Mouse (Mus musculus) hindbrain, embryonic 14.5 days (tissue): ENCODE measurements around the gene Slc6a8. TPM values are rescaled to one million over a fixed set of nuclear protein-coding genes. Genes with fewer than 3 reads are reported as not detected.

Experiments
- ATAC-seq: fragments of 200-750 bp; cut with Nextera tagmentation; 2 replicates; pipeline ENCODE4 v1.8.0; 2017; ENCODE audit warnings: moderate number of reproducible peaks, mild to moderate bottlenecking, moderate TSS enrichment, moderate library complexity; ENCODE audit not compliant: low FRiP score
- DNase-seq: peaks from one replicate; pipeline ENCODE4 v3.0.0-alpha.2; 2015; ENCODE audit warnings: low spot score
- H3K27ac ChIP-seq: fragments of 300-500 bp; sonication (generic); 2 replicates; pipeline ENCODE4 v1.5.1; 2014; ENCODE audit warnings: mild to moderate bottlenecking, moderate library complexity
- H3K27me3 ChIP-seq: fragments of 300-500 bp; sonication (generic); 2 replicates; pipeline ENCODE4 v1.6.1; 2014; ENCODE audit warnings: mild to moderate bottlenecking, low read length, mixed read lengths; ENCODE audit not compliant: control insufficient read depth, insufficient read depth
- H3K36me3 ChIP-seq: fragments of 300-500 bp; sonication (generic); replicated peaks from 2 replicates; pipeline ENCODE4 v1.6.1; 2014; ENCODE audit not compliant: control insufficient read depth, insufficient read depth
- H3K4me1 ChIP-seq: fragments of 300-500 bp; sonication (generic); replicated peaks from 2 replicates; pipeline ENCODE4 v1.6.1; 2014; ENCODE audit warnings: antibody characterized with exemption, low read length, mixed read lengths; ENCODE audit not compliant: control insufficient read depth, insufficient read depth
- H3K4me2 ChIP-seq: fragments of 300-500 bp; sonication (generic); replicated peaks from 2 replicates; pipeline ENCODE4 v1.6.1; 2014; ENCODE audit warnings: mild to moderate bottlenecking, moderate library complexity
- H3K4me3 ChIP-seq: fragments of 300-500 bp; sonication (generic); replicated peaks from 2 replicates; pipeline ENCODE4 v1.5.1; 2014; ENCODE audit warnings: mild to moderate bottlenecking, low read length
- H3K9ac ChIP-seq: fragments of 300-500 bp; sonication (generic); 2 replicates; pipeline ENCODE4 v1.6.1; 2014
- H3K9me3 ChIP-seq: fragments of 300-500 bp; sonication (generic); 2 replicates; pipeline ENCODE4 v1.6.1; 2016; ENCODE audit warnings: low read length; ENCODE audit not compliant: control insufficient read depth
- WGBS: fragments of 180-500 bp; shearing (Covaris S2); extraction: QIAGEN DNeasy Blood & Tissue Kit; methylation state at CpG from one replicate; pipeline ENCODE4 v1.1.7; 2014; 5-methylcytosine and 5-hydroxymethylcytosine counted together
- polyA plus RNA-seq: library from polyadenylated mRNA; unstranded; fragments of >200 nt; fragmentation: Nextera tagmentation; extraction: Ambion mirVana; gene quantifications from 2 replicates; pipeline ENCODE4 v1.2.1, GENCODE M21; 2014

Gene Slc6a8
- polyA plus RNA-seq: 7.9 and 8.2 TPM in 2 replicates

- Histone ChIP-seq H3K27ac (peak within 1 kb of the TSS; percentile 76), H3K36me3 (peaks cover 6% of the 10 kb centered on the region; the same call in 1 of the 2 replicates), H3K9me3 (no peaks in the 10 kb centered on the region), H3K27me3 (no peaks in the 10 kb centered on the region), H3K4me3 (peak within 1 kb of the TSS; percentile 62), H3K4me1 (peaks cover 14% of the 10 kb centered on the region), H3K9ac (peak within 1 kb of the TSS; percentile 75), H3K4me2 (peak within 1 kb of the TSS; percentile 71)
- WGBS: 14% methylated on average over 51 of the region's 72 CpGs
- peak; percentile 61 for ATAC-seq
- DNase-seq: peak; percentile 64
Measured at GRCm38 (mm10) chrX:73672879-73673618, at the start of gene Slc6a8. Slc6a8 (plus strand) TSS chrX:73673150.

- no peak overlapping the region for H3K27ac ChIP-seq
- H3K4me3 ChIP-seq: no peak overlapping the region
- no peaks in the 10 kb centered on the region for H3K36me3 ChIP-seq
- no peak for DNase-seq
- no peak for ATAC-seq
- no peaks in the 10 kb centered on the region for H3K9me3 ChIP-seq
- H3K9ac ChIP-seq: no peak overlapping the region
- H3K4me1 ChIP-seq: no peaks in the 10 kb centered on the region
- no peaks in the 10 kb centered on the region for H3K27me3 ChIP-seq
- no peak overlapping the region for H3K4me2 ChIP-seq
Measured at GRCm38 (mm10) chrX:73626981-73627380, 46.0 kb upstream of the Slc6a8 start.

- WGBS: 26% methylated on average over 17 of the region's 19 CpGs
- Histone ChIP-seq H3K27ac (no peak overlapping the region), H3K9me3 (no peaks in the 10 kb centered on the region), H3K4me1 (0 out of 2 replicates have a peak, but pooled peaks cover 5% of the 10 kb centered on the region), H3K4me3 (peak overlapping the region; percentile 7; the same call in 1 of the 2 replicates), H3K9ac (no peak overlapping the region), H3K36me3 (no peaks in the 10 kb centered on the region), H3K4me2 (peak overlapping the region; percentile 42), H3K27me3 (peaks cover 61% of the 10 kb centered on the region)
- DNase-seq: no peak
- no peak for ATAC-seq
Measured at GRCm38 (mm10) chrX:73635425-73635824, 37.5 kb upstream of the Slc6a8 start.

- Histone ChIP-seq H3K27me3 (peaks cover 75% of the 10 kb centered on the region), H3K9ac (peak overlapping the region; percentile 25; the same call in 1 of the 2 replicates), H3K36me3 (no peaks in the 10 kb centered on the region), H3K4me2 (peak overlapping the region; percentile 59), H3K27ac (no peak overlapping the region), H3K4me3 (peak overlapping the region; percentile 24), H3K4me1 (0 out of 2 replicates have a peak, but pooled peaks cover 5% of the 10 kb centered on the region), H3K9me3 (no peaks in the 10 kb centered on the region)
- no peak for ATAC-seq
- no peak for DNase-seq
- 28% methylated on average over 19 of the region's 19 CpGs for WGBS
Measured at GRCm38 (mm10) chrX:73637415-73637814, 35.5 kb upstream of the Slc6a8 start.

GRCm38 (mm10) chrX:73639255-73639675 is 33.7 kb upstream of the Slc6a8 start, which contains the start of gene Dusp9:
Dusp9 (plus strand) TSS chrX:73639419.
- no peak within 1 kb of the TSS for H3K9ac ChIP-seq
- ATAC-seq (peak; percentile 72), DNase-seq (peak; percentile 27)
- H3K4me2 ChIP-seq: peak within 1 kb of the TSS; percentile 53
- no peak within 1 kb of the TSS for H3K27ac ChIP-seq
- H3K4me1 ChIP-seq: 0 out of 2 replicates have a peak, but pooled peaks cover 5% of the 10 kb centered on the region
- no peaks in the 10 kb centered on the region for H3K36me3 ChIP-seq
- H3K9me3 ChIP-seq: no peaks in the 10 kb centered on the region
- WGBS: 21% methylated on average over 22 of the region's 28 CpGs
- peak within 1 kb of the TSS; percentile 26 for H3K4me3 ChIP-seq
- peaks cover 70% of the 10 kb centered on the region for H3K27me3 ChIP-seq

- 19% methylated on average over 36 of the region's 41 CpGs for WGBS
- no peaks in the 10 kb centered on the region for H3K36me3 ChIP-seq
- ATAC-seq: peak; percentile 21; the same call in 1 of the 2 replicates
Measured at GRCm38 (mm10) chrX:73639901-73640469, 33.0 kb upstream of the Slc6a8 start.

GRCm38 (mm10) chrX:73645121-73645520 is 27.8 kb upstream of the Slc6a8 start:
- no peaks in the 10 kb centered on the region for H3K9me3 ChIP-seq
- H3K27me3 ChIP-seq: peaks cover 17% of the 10 kb centered on the region
- ATAC-seq (no peak), DNase-seq (no peak)
- no peak overlapping the region for H3K27ac ChIP-seq
- no peak overlapping the region for H3K9ac ChIP-seq
- WGBS: 31% methylated on average over 4 of the region's 4 CpGs
- H3K4me2 ChIP-seq: no peak overlapping the region
- no peak overlapping the region for H3K4me3 ChIP-seq
- no peaks in the 10 kb centered on the region for H3K4me1 ChIP-seq
- H3K36me3 ChIP-seq: no peaks in the 10 kb centered on the region

More at GRCm38 (mm10) chrX:73639901-73640469, 33.0 kb upstream of the Slc6a8 start:
- H3K9ac ChIP-seq: no peak overlapping the region
- H3K4me2 ChIP-seq: peak overlapping the region; percentile 53
- peak overlapping the region; percentile 26 for H3K4me3 ChIP-seq
- H3K27ac ChIP-seq: no peak overlapping the region
- no peaks in the 10 kb centered on the region for H3K9me3 ChIP-seq
- peaks cover 64% of the 10 kb centered on the region for H3K27me3 ChIP-seq
- DNase-seq: no peak
- 0 out of 2 replicates have a peak, but pooled peaks cover 5% of the 10 kb centered on the region for H3K4me1 ChIP-seq

GRCm38 (mm10) chrX:73650869-73651268 is 22.1 kb upstream of the Slc6a8 start:
- Histone ChIP-seq H3K4me3 (no peak overlapping the region), H3K36me3 (no peaks in the 10 kb centered on the region), H3K27me3 (no peaks in the 10 kb centered on the region), H3K27ac (no peak overlapping the region), H3K9me3 (no peaks in the 10 kb centered on the region), H3K4me1 (no peaks in the 10 kb centered on the region), H3K4me2 (no peak overlapping the region), H3K9ac (no peak overlapping the region)
- ATAC-seq: no peak
- 77% methylated on average over 3 of the region's 3 CpGs for WGBS
- DNase-seq: no peak

- no peak for DNase-seq
- H3K36me3 ChIP-seq: 0 out of 2 replicates have a peak, but pooled peaks cover 5% of the 10 kb centered on the region
- 84% methylated on average over 6 of the region's 6 CpGs for WGBS
- no peaks in the 10 kb centered on the region for H3K9me3 ChIP-seq
- H3K4me3 ChIP-seq: no peak overlapping the region
- H3K27me3 ChIP-seq: no peaks in the 10 kb centered on the region
- no peak overlapping the region for H3K9ac ChIP-seq
- no peak for ATAC-seq
- H3K4me1 ChIP-seq: no peaks in the 10 kb centered on the region
- no peak overlapping the region for H3K27ac ChIP-seq
- no peak overlapping the region for H3K4me2 ChIP-seq
Measured at GRCm38 (mm10) chrX:73653392-73653791, 19.6 kb upstream of the Slc6a8 start.
